Mouse (Mus musculus) lung, postnatal 10 days (tissue): ENCODE measurements around the gene Angptl8.
A peak's percentile ranks its signal among the peaks of the same experiment; 100 is the strongest.
"Not testable (repeated sequence)": the region's sequence is repeated elsewhere in the genome, so short reads cannot be mapped to it uniquely, and the experiment has no call there.

Experiments used
- DNase-seq: peaks from one replicate; pipeline ENCODE4 v3.0.0; 2021

The Angptl8 gene

DNA sequence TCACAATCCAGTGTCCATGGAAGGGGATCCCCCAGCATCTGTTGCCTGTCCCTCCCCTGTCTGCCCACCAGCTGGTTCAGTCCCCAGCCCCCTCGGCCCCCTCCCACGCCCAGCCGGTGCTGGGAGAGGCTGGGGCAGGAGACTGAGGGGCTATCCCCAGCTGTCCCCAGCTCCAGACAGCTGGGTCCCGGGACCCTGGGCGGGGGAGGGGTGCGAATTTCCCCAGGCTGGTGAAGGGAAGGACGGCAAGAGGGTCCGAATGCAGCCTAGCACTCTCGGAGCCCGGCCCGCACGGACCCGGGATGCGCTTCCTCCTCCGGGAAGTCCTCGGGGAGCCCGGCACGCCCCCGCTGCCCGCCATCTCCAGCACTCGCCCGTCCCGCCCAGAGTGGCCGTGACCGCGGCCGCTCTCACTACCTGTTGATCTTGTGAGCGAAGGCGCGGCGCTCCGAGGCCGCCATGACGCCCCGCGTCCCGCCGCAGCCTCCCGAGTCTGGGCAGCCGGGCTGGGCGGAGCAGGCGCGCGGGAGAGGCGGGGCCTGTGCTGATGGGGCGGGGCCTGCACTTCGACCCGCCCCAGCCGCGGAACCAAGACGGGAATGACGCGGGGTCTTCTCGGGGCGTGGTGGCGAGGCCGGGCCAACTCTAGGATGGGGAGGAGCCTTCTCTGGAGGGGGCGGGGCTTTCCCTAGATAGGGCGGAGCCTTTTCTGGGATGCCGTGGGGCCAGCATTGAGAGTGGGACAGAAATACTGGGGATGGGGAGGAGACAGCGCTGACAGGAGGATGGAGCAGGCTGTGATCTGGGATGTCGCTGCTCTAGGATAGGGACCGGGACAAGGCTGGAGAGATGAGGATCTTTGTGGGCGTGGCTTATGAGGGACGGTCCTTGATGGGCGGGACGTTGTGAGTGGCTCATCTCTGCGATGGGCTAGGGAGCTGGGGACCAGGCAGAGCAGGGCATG is 17.1 kb downstream of the Angptl8 start, which contains the start of gene Dock6:
Dock6 (minus strand) TSS at position 508 of the 964 bp plus-strand sequence.
- DNase-seq: peak; percentile 94

DNA sequence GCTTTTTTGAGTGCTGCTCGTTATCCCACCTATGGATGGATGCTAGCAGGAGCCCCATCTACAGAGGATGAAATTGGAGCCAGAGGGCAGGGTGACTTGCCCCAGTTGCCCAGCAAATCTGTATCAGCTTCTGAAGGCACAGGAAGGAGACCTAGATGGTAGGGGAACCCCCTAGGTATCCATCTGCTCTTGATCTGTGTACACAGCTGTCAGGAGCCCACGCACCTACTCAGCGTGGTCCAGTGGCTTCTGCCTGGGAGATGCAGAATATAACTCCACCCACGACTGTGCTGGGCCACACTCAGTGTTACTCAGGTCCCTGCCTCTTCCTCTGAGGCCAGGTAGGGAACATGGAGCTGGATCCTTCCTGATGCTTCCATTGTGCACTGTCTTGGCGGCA is 18.7 kb downstream of the Angptl8 start:
- DNase-seq: no peak

DNA sequence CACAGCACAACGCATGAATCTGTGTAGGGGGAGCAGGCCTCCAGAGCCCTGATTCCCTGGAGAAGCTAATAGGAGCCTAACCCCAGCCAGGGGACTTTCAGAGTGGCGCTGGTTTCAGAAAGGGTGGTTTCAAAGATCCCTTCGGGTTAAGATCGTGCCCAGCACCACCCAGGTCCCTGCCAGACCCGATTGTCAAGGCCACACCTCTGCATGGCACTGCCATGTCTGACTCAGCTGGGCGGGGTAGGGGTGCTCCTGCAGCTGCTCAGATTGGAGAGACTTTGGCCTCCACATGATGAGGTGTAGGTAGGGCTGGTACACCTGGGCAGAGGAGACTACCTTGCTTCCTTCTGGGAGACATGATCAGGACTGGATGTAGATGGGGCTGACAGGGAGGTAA is 19.6 kb downstream of the Angptl8 start:
- no peak for DNase-seq

DNA sequence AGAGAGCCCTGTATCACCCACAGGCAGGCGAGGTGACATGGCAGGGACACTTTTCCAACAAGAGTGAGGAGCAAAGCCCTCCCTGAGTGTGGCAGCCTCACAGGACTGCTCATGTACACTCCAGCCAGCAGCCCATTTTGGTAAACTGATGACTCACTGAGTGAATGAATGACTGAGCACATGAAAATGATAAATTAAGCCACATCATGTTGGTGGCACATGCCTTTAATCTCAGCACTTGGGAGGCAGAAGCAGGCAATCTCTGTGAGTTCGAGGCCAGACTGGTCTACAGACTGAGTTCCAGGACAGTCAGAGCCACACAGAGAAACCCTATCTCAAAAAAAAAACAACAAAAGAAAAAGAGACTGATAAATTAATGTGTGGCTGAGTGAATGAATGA is 22.2 kb downstream of the Angptl8 start:
- DNase-seq: no peak

DNA sequence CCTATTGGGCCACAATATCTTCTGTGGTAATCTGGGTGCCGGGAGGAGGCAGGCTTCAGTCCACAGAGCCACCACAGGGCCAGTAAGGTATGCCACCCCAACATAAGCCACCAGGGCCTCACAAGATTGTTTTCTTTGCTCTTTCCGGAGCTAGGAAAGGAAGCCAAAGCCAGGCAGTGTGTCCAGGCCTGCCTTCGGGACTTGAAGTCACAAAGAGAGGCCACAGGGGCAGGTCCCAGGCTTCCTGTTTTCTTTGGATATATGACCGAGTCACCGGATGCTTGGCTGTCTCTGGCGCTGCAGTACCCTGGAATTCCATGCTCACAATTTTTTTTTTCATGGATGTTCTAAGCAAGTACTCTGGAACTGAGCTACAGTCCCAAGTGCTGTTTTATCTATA is 22.8 kb downstream of the Angptl8 start:
- peak; percentile 83 for DNase-seq

DNA sequence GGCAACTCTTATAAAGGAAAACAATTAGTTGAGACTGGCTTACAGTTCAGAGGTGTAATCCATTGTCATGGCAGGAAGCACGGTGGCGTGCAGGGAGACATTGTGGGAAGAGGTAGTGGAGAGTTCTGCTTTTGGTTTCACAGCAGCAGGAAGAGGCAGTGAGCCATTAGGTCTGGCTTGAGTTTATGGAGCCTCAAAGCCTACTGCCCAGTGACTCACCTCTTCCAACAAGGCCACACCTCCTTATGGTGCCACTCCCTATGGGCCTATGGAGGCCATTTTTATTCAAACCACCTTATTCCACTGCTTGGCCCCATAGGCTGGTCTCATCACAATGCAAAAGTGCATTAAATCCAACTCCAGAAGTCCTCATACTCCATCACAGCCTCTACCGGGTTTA is 24.3 kb downstream of the Angptl8 start:
- DNase-seq: no peak

DNA sequence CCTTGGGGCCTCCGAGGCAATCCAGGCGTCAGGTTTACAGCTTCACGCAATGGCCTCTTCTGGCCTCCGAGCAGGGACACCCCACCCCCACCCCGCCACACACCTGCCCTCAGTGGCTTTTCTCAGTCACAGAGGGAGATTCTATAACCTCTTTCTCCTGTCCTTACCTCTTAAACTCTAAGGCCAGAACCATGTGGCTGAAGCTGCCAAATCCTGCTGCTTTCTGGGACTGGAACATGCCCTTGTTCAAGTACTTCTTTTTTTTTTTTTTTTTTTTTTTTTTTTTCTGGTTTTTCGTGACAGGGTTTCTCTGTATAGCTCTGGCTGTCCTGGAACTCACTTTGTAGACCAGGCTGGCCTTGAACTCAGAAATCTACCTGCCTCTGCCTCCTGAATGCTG is 25.0 kb downstream of the Angptl8 start:
- DNase-seq: not testable (repeated sequence)

- no peak for DNase-seq
Measured at GRCm38 (mm10) chr9:21862181-21862580, 26.9 kb downstream of the Angptl8 start.

DNA sequence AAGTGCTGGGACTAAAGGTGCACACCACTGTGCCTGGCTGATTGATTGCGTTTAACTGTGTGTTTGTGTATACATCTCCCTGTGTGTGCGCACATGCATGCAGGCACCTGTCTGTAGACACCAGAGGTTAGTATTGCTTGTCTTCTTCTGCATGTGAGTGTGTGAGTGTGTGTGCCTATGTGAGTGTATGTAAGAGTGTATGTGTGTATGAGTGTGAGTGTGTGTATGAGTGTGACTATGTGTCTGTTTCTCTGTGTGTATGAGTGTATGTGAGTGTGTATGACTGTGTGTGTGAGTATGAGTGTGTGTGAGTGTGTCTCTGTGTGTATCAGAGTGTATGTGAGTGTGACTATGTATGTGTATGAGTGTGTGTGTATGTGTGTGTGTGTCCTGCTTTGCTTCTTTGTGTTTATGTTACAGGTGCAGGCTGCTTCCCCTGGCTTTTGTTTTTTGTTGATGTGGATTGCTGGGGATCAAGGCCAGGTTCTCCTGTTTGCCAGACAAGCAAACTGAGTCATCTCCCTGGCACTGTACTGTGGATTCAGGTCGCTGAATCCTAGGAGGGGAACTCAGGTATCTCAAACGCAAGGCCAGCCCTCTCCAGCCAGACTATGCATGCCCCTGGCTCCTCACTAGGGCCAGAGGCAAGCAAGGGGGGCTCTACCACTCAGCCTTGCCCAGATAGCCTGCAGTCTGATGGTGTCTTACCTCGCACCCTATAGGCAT is 30.5 kb downstream of the Angptl8 start:
- DNase-seq: no peak

DNA sequence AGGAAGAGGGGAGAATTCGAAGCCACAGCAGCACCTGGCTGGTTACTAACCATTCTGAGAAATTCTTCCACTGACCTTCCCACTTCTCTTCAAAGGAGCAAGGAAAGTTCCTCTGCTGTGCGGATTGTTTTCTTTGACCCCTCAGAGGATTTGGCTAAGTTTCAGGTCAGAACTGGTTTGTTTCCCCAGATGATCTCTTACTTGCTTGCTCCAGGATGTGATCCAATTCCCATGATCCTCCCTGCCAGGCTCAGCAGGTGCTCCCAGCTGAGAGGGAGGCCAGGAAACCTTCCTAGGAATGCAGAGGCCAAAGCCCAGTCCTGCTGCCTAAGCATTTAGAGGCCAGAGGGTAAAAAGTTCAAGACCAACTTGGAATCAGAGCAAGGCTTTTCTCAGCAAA is 31.3 kb downstream of the Angptl8 start:
- DNase-seq: peak; percentile 50

DNA sequence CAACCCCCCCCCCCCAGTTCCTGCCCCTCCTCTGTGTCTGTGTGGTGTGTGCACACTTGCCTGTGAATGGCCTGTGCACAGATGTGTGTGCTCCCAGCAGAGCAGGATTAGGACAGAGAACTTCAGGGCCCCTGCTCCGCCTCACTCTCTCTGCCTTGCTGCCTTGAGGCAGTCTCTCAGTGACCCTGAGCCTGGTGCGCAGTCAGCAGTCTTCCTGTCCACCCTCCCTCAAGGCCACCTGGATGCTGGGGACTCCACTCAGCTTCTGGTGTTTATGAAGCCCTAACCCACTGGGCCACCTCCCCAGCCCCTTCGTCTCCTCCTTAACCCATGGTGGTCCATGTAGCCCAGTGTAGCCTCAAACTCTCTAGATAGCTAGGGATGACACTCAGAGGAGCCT is 32.4 kb downstream of the Angptl8 start:
- DNase-seq: no peak

GRCm38 (mm10) chr9:21869290-21869689 is 34.0 kb downstream of the Angptl8 start:
- DNase-seq: peak; percentile 89

- peak; percentile 75 for DNase-seq
Measured at GRCm38 (mm10) chr9:21870879-21871524, 35.7 kb downstream of the Angptl8 start.

DNA sequence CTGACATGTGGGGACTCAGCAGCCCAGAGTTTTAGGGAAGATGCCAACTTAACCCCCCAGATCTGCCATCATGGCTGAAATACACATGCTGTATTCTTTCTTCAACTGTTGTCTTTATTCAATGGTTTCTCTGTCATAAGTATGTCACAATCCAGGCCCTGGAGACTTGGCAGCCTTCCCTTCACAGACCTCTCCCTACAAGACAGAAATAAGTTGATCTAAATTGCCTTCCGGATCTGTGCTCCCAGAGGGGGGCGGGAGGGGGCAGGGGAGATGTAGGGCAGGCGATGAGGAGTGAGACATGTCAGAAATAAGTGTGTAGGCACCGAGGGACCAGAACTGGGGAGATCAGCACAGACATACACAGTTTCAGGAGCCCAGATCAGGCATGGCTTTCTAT is 36.9 kb downstream of the Angptl8 start:
- no peak for DNase-seq

DNA sequence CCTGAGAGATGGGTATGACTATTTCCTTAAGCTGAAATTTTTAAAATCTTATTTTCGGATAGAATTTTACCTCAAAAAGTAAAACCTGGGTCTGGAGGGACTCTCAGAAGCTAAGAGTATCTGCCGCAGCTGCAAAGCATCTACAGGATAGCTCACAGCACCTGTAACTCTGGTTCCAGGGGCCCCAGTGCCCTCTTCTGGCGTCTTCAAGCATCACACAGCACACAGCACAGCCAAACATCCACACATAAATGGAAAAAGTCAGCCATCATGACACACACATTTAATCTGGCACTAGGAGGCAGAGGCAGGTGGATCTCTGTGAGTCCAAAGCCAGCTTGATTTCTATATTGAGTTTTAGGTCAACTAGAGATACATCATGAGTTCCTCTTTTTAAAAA is 41.3 kb downstream of the Angptl8 start:
- no peak for DNase-seq
